Mouse (Mus musculus) thymus, adult 2 months (tissue): ENCODE results near the gene Zfp598. TPM values are rescaled to one million over a fixed set of nuclear protein-coding genes. Genes with fewer than 3 reads are reported as not detected.

Source experiments
- DNase-seq: peaks from one replicate; pipeline ENCODE4 v3.0.0; 2021
- H3K27ac ChIP-seq: fragments of 200-500 bp; 2 replicates; pipeline ENCODE4 v1.5.1; 2012; ENCODE audit warnings: low read length, control low read depth; ENCODE audit not compliant: control insufficient read depth, insufficient read depth
- H3K27me3 ChIP-seq: fragments of 200-500 bp; 2 replicates; pipeline ENCODE4 v1.6.1; 2012; ENCODE audit warnings: mild to moderate bottlenecking, low read length, moderate library complexity, mixed read lengths; ENCODE audit not compliant: control insufficient read depth, insufficient read depth
- H3K36me3 ChIP-seq: fragments of 200-500 bp; 2 replicates; pipeline ENCODE4 v1.6.1; 2012; ENCODE audit warnings: mild to moderate bottlenecking, low read length, moderate library complexity; ENCODE audit not compliant: control insufficient read depth, insufficient read depth
- H3K4me1 ChIP-seq: fragments of 200-500 bp; replicated peaks from 2 replicates; pipeline ENCODE4 v1.6.1; 2012; ENCODE audit warnings: low read length; ENCODE audit not compliant: control insufficient read depth, insufficient read depth
- H3K4me3 ChIP-seq: fragments of 200-500 bp; 2 replicates; pipeline ENCODE4 v1.5.1; 2012; ENCODE audit warnings: mild to moderate bottlenecking, low read length, control low read depth, moderate library complexity; ENCODE audit not compliant: control insufficient read depth, insufficient read depth
- CTCF ChIP-seq: fragments of 200-500 bp; IDR thresholded peaks from 2 replicates; pipeline ENCODE4 v1.5.1; 2012; ENCODE audit warnings: mild to moderate bottlenecking, control low read depth, low read length, moderate library complexity, borderline replicate concordance; ENCODE audit not compliant: control insufficient read depth, poor library complexity, insufficient read depth; ENCODE audit errors: extremely low read depth
- POLR2A ChIP-seq: fragments of 200-500 bp; IDR thresholded peaks from 2 replicates; pipeline ENCODE4 v1.6.1; 2012; ENCODE audit warnings: mild to moderate bottlenecking, low read length, control low read depth, moderate library complexity; ENCODE audit not compliant: control insufficient read depth, poor library complexity, insufficient read depth; ENCODE audit errors: extremely low read depth
- WGBS: fragments of 180-500 bp; shearing (Covaris S2); methylation state at CpG from one replicate; pipeline ENCODE4 v1.1.7; 2018; 5-methylcytosine and 5-hydroxymethylcytosine counted together
- polyA plus RNA-seq: library from polyadenylated mRNA; depleted of rRNA; stranded (reverse); fragments of >200 nt; gene quantifications from 2 replicates; pipeline ENCODE4 v1.2.3, GENCODE M21; 2012; rRNA removed

The Zfp598 gene
- 118 and 123 TPM in 2 replicates for polyA plus RNA-seq

GRCm38 (mm10) chr17:24669545-24670245 lies at the start of gene Zfp598:
Gene Zfp598 (plus strand): TSS chr17:24669687.
- Histone ChIP-seq H3K27ac (peak within 1 kb of the TSS; percentile 9; the same call in 1 of the 2 replicates), H3K4me3 (peak within 1 kb of the TSS; percentile 77), H3K4me1 (peaks cover 20% of the 10 kb centered on the region), H3K36me3 (no peaks in the 10 kb centered on the region), H3K27me3 (no peaks in the 10 kb centered on the region)
- under 1% methylated on average over 74 of the region's 80 CpGs for WGBS
- TF ChIP-seq CTCF = peak; percentile 77
- peak; percentile 96 for TF ChIP-seq POLR2A
- peak; percentile 95 for DNase-seq

- peaks cover 38% of the 10 kb centered on the region for H3K36me3 ChIP-seq
- no peak overlapping the region for H3K27ac ChIP-seq
- TF ChIP-seq CTCF (no peak), POLR2A (no peak)
- no peak overlapping the region for H3K4me3 ChIP-seq
- H3K27me3 ChIP-seq = no peaks in the 10 kb centered on the region
- no peak for DNase-seq
- 98% methylated on average over 8 of the region's 8 CpGs for WGBS
- H3K4me1 ChIP-seq = no peaks in the 10 kb centered on the region
These were observed 44.0 kb upstream of the Zfp598 start for GRCm38 (mm10) chr17:24625472-24625871.

GRCm38 (mm10) chr17:24628646-24629045 lies 40.8 kb upstream of the Zfp598 start:
- peaks cover 12% of the 10 kb centered on the region for H3K4me1 ChIP-seq
- H3K4me3 ChIP-seq = no peak overlapping the region
- no peak for TF ChIP-seq POLR2A
- peak; percentile 89; the same call in 1 of the 2 replicates for TF ChIP-seq CTCF
- H3K27ac ChIP-seq = no peak overlapping the region
- 41% methylated on average over 5 of the region's 5 CpGs for WGBS
- no peaks in the 10 kb centered on the region for H3K27me3 ChIP-seq
- peak; percentile 76 for DNase-seq
- H3K36me3 ChIP-seq = peaks cover 11% of the 10 kb centered on the region

GRCm38 (mm10) chr17:24630072-24630471 lies 39.4 kb upstream of the Zfp598 start:
- H3K36me3 ChIP-seq = no peaks in the 10 kb centered on the region; the same call in 1 of the 2 replicates
- no peak for DNase-seq
- no peak overlapping the region for H3K27ac ChIP-seq
- peaks cover 12% of the 10 kb centered on the region for H3K4me1 ChIP-seq
- TF ChIP-seq CTCF = no peak
- TF ChIP-seq POLR2A = no peak
- WGBS = 96% methylated on average over 14 of the region's 14 CpGs
- H3K27me3 ChIP-seq = no peaks in the 10 kb centered on the region
- H3K4me3 ChIP-seq = no peak overlapping the region

- Histone ChIP-seq H3K27ac (peak within 1 kb of the TSS; percentile 9; the same call in 1 of the 2 replicates), H3K4me3 (peak within 1 kb of the TSS; percentile 71), H3K27me3 (no peaks in the 10 kb centered on the region), H3K36me3 (no peaks in the 10 kb centered on the region), H3K4me1 (peaks cover 12% of the 10 kb centered on the region)
- WGBS = 2% methylated on average over 51 of the region's 51 CpGs
- TF ChIP-seq CTCF (0 out of 2 replicates have a peak, but pooled peaks have one; percentile 57), POLR2A (0 out of 2 replicates have a peak, but pooled peaks have one; percentile 56)
- DNase-seq = peak; percentile 90
These were observed 37.2 kb upstream of the Zfp598 start, which contains the start of the genes Tsc2 and Nthl1 for GRCm38 (mm10) chr17:24632167-24632812. Gene Tsc2 (minus strand): TSS chr17:24632630. Gene Nthl1 (plus strand): TSS chr17:24632680.

- TF ChIP-seq CTCF = no peak
- TF ChIP-seq POLR2A = no peak
- peak overlapping the region; percentile 9; the same call in 1 of the 2 replicates for H3K27ac ChIP-seq
- H3K4me3 ChIP-seq = peak overlapping the region; percentile 71
- H3K36me3 ChIP-seq = no peaks in the 10 kb centered on the region
- 17% methylated on average over 22 of the region's 22 CpGs for WGBS
- peaks cover 12% of the 10 kb centered on the region for H3K4me1 ChIP-seq
- DNase-seq = no peak
- no peaks in the 10 kb centered on the region for H3K27me3 ChIP-seq
These were observed 36.6 kb upstream of the Zfp598 start for GRCm38 (mm10) chr17:24632813-24633449.
